In the genomic region with DNA sequence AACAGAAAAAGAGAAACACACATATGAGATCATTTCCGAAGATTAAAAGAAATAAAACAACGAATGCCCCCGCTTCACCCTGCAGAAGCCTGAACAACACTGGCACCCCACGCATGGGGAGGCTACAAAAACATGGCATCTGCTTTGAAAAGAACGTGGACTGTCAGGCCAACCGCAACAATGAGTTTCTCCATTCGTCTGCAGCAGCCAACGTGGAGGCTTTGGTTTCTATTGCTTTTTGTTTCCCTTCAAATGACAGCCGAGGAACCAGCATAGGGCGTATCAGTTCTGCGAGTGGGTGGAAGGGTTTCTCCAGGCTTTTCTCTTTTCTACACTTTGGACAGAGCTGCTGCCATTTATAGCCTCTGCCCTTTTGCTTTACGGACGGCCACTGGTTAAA, we compare ENCODE assay signal across 16 mouse cellular contexts. TPM values are rescaled to one million over a fixed set of nuclear protein-coding genes. Genes with fewer than 3 reads are reported as not detected.
DNase-seq lines count a peak whose midpoint lies in the region; ATAC-seq lines count a peak whose summit lies in the region.
"Had no signal": no experiment of that assay in that cellular context is flagged by ENCODE, and none has a peak within 500 bp of the region (broad histone marks: within the 10 kb centered on the region; RNA-seq: fewer than 3 reads in every experiment).

No protein-coding gene starts in this region.

- H3K9me3 ChIP-seq in embryonic facial prominence, embryonic 12.5 days, result no peaks in the 10 kb centered on the region
- no peaks in the 10 kb centered on the region for H3K9me3 ChIP-seq in embryonic facial prominence, embryonic 10.5 days
- no peaks in the 10 kb centered on the region for H3K9me3 ChIP-seq in heart, embryonic 13.5 days
- no peaks in the 10 kb centered on the region for H3K9me3 ChIP-seq in hindbrain, embryonic 14.5 days (ENCODE audit: control insufficient read depth, low read length)
- no peaks in the 10 kb centered on the region for H3K9me3 ChIP-seq in hindbrain, embryonic 16.5 days (ENCODE audit: control insufficient read depth, low read length)
- H3K9me3 ChIP-seq: lung, embryonic 15.5 days had no signal

- no peak overlapping the region for H3K9ac ChIP-seq in embryonic facial prominence, embryonic 12.5 days
- H3K9ac ChIP-seq in heart, embryonic 13.5 days, result peak overlapping the region; percentile 61
- no peak overlapping the region for H3K9ac ChIP-seq in hindbrain, embryonic 14.5 days
- no peak overlapping the region for H3K9ac ChIP-seq in hindbrain, embryonic 16.5 days (ENCODE audit: low read depth, low read length)
- H3K9ac ChIP-seq: liver, embryonic 14.5 days; lung, embryonic 15.5 days had no signal

- no peak overlapping the region for H3K4me3 ChIP-seq in embryonic facial prominence, embryonic 12.5 days
- no peak overlapping the region for H3K4me3 ChIP-seq in embryonic facial prominence, embryonic 10.5 days
- no peak overlapping the region for H3K4me3 ChIP-seq in heart, embryonic 13.5 days
- no peak overlapping the region for H3K4me3 ChIP-seq in hindbrain, embryonic 14.5 days (replicated peaks; ENCODE audit: low read length)
- no peak overlapping the region for H3K4me3 ChIP-seq in hindbrain, embryonic 16.5 days (ENCODE audit: low read length)
- H3K4me3 ChIP-seq: lung, embryonic 15.5 days had no signal

- H3K27ac ChIP-seq in embryonic facial prominence, embryonic 12.5 days, result peak overlapping the region; percentile 20; the same call in 1 of the 2 replicates
- H3K27ac ChIP-seq in embryonic facial prominence, embryonic 10.5 days (replicated peaks), result no peak overlapping the region; the same call in 1 of the 2 replicates
- peak overlapping the region; percentile 94 for H3K27ac ChIP-seq in heart, embryonic 13.5 days (replicated peaks)
- H3K27ac ChIP-seq in hindbrain, embryonic 14.5 days, result 0 out of 2 replicates have a peak overlapping the region, but pooled peaks have one; percentile 14
- H3K27ac ChIP-seq in hindbrain, embryonic 16.5 days (ENCODE audit: low read depth, low read length), result no peak overlapping the region; the same call in 1 of the 2 replicates
- H3K27ac ChIP-seq: liver, embryonic 14.5 days; lung, embryonic 15.5 days had no signal

- WGBS in embryonic facial prominence, embryonic 12.5 days, result 82% methylated on average over 13 of the region's 13 CpGs
- WGBS in embryonic facial prominence, embryonic 10.5 days, result 91% methylated on average over 13 of the region's 13 CpGs
- 60% methylated on average over 13 of the region's 13 CpGs for WGBS in heart, embryonic 13.5 days
- 73% methylated on average over 13 of the region's 13 CpGs for WGBS in hindbrain, embryonic 14.5 days
- WGBS in hindbrain, embryonic 16.5 days, result 61% methylated on average over 13 of the region's 13 CpGs

- peaks cover 10% of the 10 kb centered on the region; the same call in 1 of the 2 replicates for H3K4me1 ChIP-seq in embryonic facial prominence, embryonic 12.5 days
- H3K4me1 ChIP-seq in embryonic facial prominence, embryonic 10.5 days, result peaks cover 9% of the 10 kb centered on the region; the same call in 1 of the 2 replicates
- H3K4me1 ChIP-seq in heart, embryonic 13.5 days, result peaks cover 63% of the 10 kb centered on the region
- peaks cover 22% of the 10 kb centered on the region for H3K4me1 ChIP-seq in hindbrain, embryonic 14.5 days (replicated peaks; ENCODE audit: control insufficient read depth, insufficient read depth, low read length)
- H3K4me1 ChIP-seq in hindbrain, embryonic 16.5 days (ENCODE audit: control insufficient read depth, insufficient read depth, low read depth, low read length), result peaks cover 16% of the 10 kb centered on the region

- no peak for DNase-seq in embryonic facial prominence, embryonic 10.5 days (ENCODE audit: low spot score)
- no peak for DNase-seq in heart, adult 8-10 months (ENCODE audit: low spot score)
- DNase-seq in hindbrain, embryonic 14.5 days (ENCODE audit: low spot score), result no peak
- DNase-seq in brain, adult 2 months (ENCODE audit: low read depth, low spot score), result peak; percentile 51
- DNase-seq in adrenal gland, postnatal 10 days, result no peak
- DNase-seq: adrenal gland, adult 2 months; cerebellum, adult 9-10 months; kidney, adult 9 months; lung, postnatal 4 days; right cerebral cortex, adult 18-20 months; thymus, postnatal 14 days had no signal

- no peak overlapping the region for H3K4me2 ChIP-seq in embryonic facial prominence, embryonic 12.5 days (replicated peaks)
- no peak overlapping the region for H3K4me2 ChIP-seq in heart, embryonic 13.5 days
- no peak overlapping the region for H3K4me2 ChIP-seq in hindbrain, embryonic 14.5 days (replicated peaks)
- H3K4me2 ChIP-seq in hindbrain, embryonic 16.5 days (ENCODE audit: low read length), result no peak overlapping the region
- H3K4me2 ChIP-seq: lung, embryonic 15.5 days had no signal

- H3K36me3 ChIP-seq in embryonic facial prominence, embryonic 12.5 days, result peaks cover 83% of the 10 kb centered on the region
- H3K36me3 ChIP-seq in embryonic facial prominence, embryonic 10.5 days (replicated peaks), result peaks cover 100% of the 10 kb centered on the region
- H3K36me3 ChIP-seq in heart, embryonic 13.5 days, result peaks cover 90% of the 10 kb centered on the region
- peaks cover 23% of the 10 kb centered on the region for H3K36me3 ChIP-seq in hindbrain, embryonic 14.5 days (replicated peaks; ENCODE audit: control insufficient read depth, insufficient read depth)
- peaks cover 9% of the 10 kb centered on the region for H3K36me3 ChIP-seq in hindbrain, embryonic 16.5 days (ENCODE audit: control insufficient read depth, insufficient read depth, low read length)

- H3K27me3 ChIP-seq in embryonic facial prominence, embryonic 12.5 days, result no peaks in the 10 kb centered on the region
- H3K27me3 ChIP-seq in embryonic facial prominence, embryonic 10.5 days (replicated peaks; ENCODE audit: low read depth, poor library complexity, severe bottlenecking), result no peaks in the 10 kb centered on the region
- no peaks in the 10 kb centered on the region for H3K27me3 ChIP-seq in heart, embryonic 13.5 days (replicated peaks)
- H3K27me3 ChIP-seq in hindbrain, embryonic 14.5 days (ENCODE audit: control insufficient read depth, insufficient read depth, low read length), result no peaks in the 10 kb centered on the region
- H3K27me3 ChIP-seq in hindbrain, embryonic 16.5 days (replicated peaks; ENCODE audit: control insufficient read depth, insufficient read depth, low read length), result no peaks in the 10 kb centered on the region
- H3K27me3 ChIP-seq: lung, embryonic 15.5 days had no signal

- no peak for ATAC-seq in embryonic facial prominence, embryonic 12.5 days (ENCODE audit: insufficient number of reproducible peaks, insufficient read depth, low FRiP score, low TSS enrichment)
- ATAC-seq in heart, embryonic 13.5 days (ENCODE audit: extremely low read depth, insufficient number of reproducible peaks, low FRiP score, low TSS enrichment), result no peak
- ATAC-seq in hindbrain, embryonic 14.5 days (ENCODE audit: low FRiP score), result no peak
- ATAC-seq in hindbrain, embryonic 16.5 days, result no peak

RNA-seq across cellular contexts. Expression of a gene that starts 47.6 kb away (rescaled TPM):
- polyA plus RNA-seq in embryonic facial prominence, embryonic 12.5 days (2016; fragmentation: Nextera tagmentation; extraction: Ambion mirVana), result 537 and 538 TPM in 2 replicates
- polyA plus RNA-seq in embryonic facial prominence, embryonic 10.5 days (2016; fragmentation: Nextera tagmentation; extraction: Ambion mirVana), result 478 and 497 TPM in 2 replicates
- polyA plus RNA-seq in heart, embryonic 13.5 days (2015; fragmentation: Nextera tagmentation; extraction: Ambion mirVana), result 112 and 124 TPM in 2 replicates
- total RNA-seq in heart, adult 8-10 months (2022), result 10 to 100 TPM; 39.0 to 48.2 (median 45.6) TPM
- polyA plus RNA-seq in hindbrain, embryonic 14.5 days (2014; fragmentation: Nextera tagmentation; extraction: Ambion mirVana), result 287 and 316 TPM in 2 replicates
- polyA plus RNA-seq in hindbrain, embryonic 16.5 days (2015; fragmentation: Nextera tagmentation; extraction: Ambion mirVana), result 239 and 258 TPM in 2 replicates
- total RNA-seq in adrenal gland, postnatal 10 days (2021), result 100 to 1,000 TPM; 117 to 122 TPM

Comparison
In these comparisons a context has a peak if more than half of its experiments do, and no peak if none do; other contexts are left out.
1. H3K27ac ChIP-seq: peak in embryonic facial prominence, embryonic 12.5 days (single experiment), heart, embryonic 13.5 days (single experiment) and hindbrain, embryonic 14.5 days (single experiment); none in embryonic facial prominence, embryonic 10.5 days (single experiment) and hindbrain, embryonic 16.5 days (single experiment).